Mouse (Mus musculus): ENCODE results near the gene Rgl3. TPM values are rescaled to one million over a fixed set of nuclear protein-coding genes. Genes with fewer than 3 reads are reported as not detected.

The Rgl3 gene
- total RNA-seq, 2 experiments from 2014 or later: 1.7 to 2.4 TPM

GRCm38 (mm10) chr9:21988421-21989101, 685 bp downstream of the Rgl3 start:
- intact Hi-C loops (cut with DNase I): loop anchor here (10.0 kb wide), 1 partner anchor 156 kb away; no protein-coding TSS in a partner anchor
- no peak for DNase-seq (ENCODE audit: low spot score in 2 of 2)

GRCm38 (mm10) chr9:21987592-21988342, 1.5 kb downstream of the Rgl3 start:
- intact Hi-C loops (cut with DNase I): loop anchor here (10.0 kb wide), 1 partner anchor 157 kb away; no protein-coding TSS in a partner anchor
- DNase-seq (ENCODE audit: low spot score in 2 of 2): no peak

DNA sequence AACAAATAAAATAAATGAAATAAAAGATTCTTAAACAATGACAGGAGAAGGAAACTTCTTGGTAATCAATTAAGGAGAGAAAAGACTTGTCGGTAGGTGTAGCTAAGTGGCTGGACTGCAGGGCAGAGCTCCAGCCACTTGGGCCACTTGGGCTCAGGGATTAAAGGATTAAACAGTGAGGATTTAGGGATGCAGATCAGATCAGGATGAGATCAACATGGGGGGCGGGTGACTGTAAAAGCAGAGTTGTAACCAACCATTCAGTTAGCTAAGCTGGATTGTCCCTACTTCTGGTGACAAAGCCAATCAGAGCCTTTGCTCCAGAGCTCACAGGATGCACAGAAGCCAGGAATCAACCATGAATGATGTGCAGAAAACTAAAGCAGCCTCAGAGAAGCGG, 5.3 kb downstream of the Rgl3 start:
- no peak for DNase-seq (ENCODE audit: low spot score in 2 of 2)
- intact Hi-C loops (cut with DNase I): loop anchor here (10.0 kb wide), 1 partner anchor 161 kb away; no protein-coding TSS in a partner anchor

GRCm38 (mm10) chr9:21978398-21979128, 10.7 kb downstream of the Rgl3 start:
- intact Hi-C loops (cut with DNase I): no loop called here

DNA sequence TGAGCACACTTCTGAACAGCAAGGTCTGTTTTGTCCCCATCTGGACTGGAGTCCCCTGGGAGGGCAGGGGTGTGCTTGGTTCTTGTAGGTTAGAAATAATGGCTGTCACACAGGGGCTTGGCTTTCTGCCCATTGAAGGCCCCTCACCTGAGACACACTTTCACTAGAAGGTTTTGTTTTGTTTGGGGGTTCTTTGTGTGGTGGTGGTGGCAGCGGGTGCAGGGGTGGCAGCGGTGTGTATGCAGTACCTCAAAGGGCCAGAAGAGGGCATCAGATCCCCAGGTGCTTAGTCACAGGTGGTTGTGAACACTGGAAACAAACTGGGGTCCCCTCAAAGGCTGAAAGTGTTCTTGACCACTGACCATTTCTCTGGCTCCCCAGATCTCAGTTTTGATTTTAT, 11.3 kb downstream of the Rgl3 start:
- intact Hi-C loops (cut with DNase I): no loop called here
- no peak for DNase-seq (ENCODE audit: low spot score in 2 of 2)

More at GRCm38 (mm10) chr9:21978398-21979128, 10.7 kb downstream of the Rgl3 start:
- DNase-seq (ENCODE audit: low spot score in 2 of 2): no peak

GRCm38 (mm10) chr9:21977331-21977730, 11.9 kb downstream of the Rgl3 start:
- intact Hi-C loops (cut with DNase I): no loop called here
- DNase-seq (ENCODE audit: low spot score in 2 of 2): no peak

DNA sequence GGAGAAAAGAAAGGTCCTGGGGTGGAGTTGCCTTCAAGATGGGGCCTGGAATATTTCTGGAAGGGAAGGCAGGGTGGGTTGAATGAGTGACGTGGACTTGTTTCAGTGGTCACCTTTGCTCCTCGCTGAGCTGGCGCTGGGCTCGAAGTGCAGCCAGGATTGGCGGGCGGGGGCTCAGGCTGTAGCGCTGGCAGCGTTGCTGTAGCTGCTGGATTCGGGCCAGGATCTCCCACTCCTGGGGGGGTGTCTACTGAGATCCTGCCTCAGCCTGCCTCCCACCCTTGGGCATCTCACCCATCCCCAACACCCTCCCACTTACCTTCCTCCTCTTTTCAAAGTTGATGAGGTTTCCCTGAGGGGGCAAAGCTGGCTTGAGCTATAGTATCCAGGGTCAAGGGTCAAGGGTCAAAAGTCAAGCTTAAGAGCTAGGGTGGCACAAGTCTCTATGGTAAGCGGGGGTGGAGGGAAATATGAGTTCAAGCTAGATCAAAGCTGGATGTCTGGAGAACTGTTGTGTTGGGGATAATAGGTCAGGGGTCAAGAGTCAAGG, 12.5 kb downstream of the Rgl3 start:
- intact Hi-C loops (cut with DNase I): no loop called here
- DNase-seq (ENCODE audit: low spot score in 2 of 2): no peak

- DNase-seq (ENCODE audit: low spot score in 2 of 2): no peak
- intact Hi-C loops (cut with DNase I): no loop called here
Measured at GRCm38 (mm10) chr9:21969304-21969703, 19.9 kb downstream of the Rgl3 start.

DNA sequence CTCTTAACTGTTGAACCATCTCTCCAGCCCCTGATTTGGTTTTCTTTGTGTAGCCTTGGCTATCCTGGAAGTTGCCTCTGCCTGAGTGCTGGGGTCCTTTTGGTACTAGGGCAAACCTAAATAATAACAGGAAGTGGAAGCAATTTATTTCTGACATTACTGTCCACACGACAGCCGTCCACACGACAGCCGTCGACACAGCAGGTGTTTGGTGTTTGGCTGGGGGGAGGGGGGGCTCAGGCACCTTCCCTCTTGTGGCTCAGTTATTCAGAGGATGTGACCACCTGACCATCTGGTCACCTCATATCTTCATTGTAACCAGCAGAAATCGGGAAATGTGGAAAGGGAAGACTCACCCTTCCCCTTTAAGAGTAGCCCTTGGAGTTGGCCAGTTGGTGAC, 20.4 kb downstream of the Rgl3 start:
- intact Hi-C loops (cut with DNase I): no loop called here
- no peak for DNase-seq (ENCODE audit: low spot score in 2 of 2)

DNA sequence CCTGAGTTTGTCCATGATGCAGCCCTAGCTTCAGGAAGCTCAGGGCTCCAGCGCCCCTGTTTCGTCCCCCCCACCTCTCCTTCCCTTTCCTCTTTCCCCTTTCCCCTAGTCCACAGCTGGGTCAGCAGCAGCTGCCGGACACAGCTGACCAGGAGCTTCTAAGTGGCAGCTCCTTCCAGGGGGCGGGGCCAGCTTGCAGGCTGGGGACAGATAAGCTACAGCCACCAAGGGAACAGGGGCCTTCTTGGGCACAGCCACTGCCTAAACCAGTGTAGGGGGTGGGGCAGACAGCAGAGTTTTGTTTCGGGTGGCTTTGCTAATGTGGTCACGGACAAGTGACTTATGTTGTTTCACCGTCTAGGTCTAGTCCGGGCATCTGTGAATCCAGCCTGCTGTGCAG, 25.8 kb downstream of the Rgl3 start, which contains the start of gene Epor:
Gene Epor, minus strand, starts transcription at position 90 of the 400 bp plus-strand sequence.
- intact Hi-C loops (cut with DNase I): loop anchor here (5.0 kb wide), 1 partner anchor 39 kb away; the partner anchor contains the start of genes Ccdc151 and Prkcsh
- no peak for DNase-seq (ENCODE audit: low spot score in 2 of 2)

DNA sequence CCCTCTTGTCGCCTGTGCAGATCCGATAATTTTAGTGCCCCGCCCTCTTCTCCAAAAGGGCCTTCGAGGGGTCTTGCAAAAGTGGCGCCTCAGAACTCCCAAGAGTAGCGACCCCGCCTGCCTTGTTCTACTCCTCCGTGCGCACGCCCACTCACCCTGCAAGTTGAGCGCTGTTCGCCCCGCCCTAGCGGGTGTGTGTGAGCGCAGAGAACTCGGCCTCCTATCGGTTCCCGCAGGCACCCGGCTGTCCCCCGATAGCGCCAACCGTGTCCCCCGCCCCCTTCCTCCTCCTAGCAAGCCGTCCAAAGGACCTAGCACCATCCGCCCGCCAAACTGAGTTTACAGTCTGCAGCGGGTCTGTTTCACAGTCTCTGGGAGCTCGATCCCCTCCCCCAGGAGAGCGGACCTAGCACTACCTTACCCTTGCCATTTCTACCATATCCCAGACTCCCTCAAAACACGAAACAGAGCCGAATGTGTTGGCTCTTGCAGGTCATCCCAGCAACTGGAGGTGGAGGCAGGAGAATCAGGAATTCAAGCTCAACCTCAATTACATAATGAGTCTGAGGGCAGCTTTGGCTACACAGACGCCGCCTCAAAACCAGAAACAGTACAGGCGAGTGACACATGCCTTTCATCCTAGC, 26.7 kb downstream of the Rgl3 start:
- peak; percentile 76 for DNase-seq (ENCODE audit: low spot score in 2 of 2)
- intact Hi-C loops (cut with DNase I): loop anchor here (5.0 kb wide), 1 partner anchor 40 kb away; the partner anchor contains the start of genes Ccdc151 and Prkcsh

DNA sequence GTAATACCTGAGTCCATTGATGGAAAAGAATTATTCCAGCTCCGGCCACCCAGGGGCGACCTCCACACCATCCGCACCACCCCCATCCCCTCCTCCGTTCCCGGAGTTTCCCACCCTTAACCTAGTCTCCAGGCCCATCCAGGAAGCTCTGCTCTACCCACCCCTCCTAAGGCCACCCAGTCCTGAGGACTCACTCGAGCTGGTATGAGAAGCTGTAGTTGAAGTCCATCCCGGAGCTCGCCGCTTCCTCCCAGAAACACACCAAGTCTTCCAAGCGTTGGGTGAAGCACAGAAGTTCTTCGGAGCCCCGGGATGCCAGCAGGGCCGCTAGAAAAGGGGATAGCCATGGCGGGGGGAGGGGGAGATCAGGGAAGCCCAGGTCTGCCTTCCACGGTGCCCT, 27.2 kb downstream of the Rgl3 start:
- no peak for DNase-seq (ENCODE audit: low spot score in 2 of 2)
- intact Hi-C loops (cut with DNase I): loop anchor here (5.0 kb wide), 1 partner anchor 40 kb away; the partner anchor contains the start of genes Ccdc151 and Prkcsh

DNA sequence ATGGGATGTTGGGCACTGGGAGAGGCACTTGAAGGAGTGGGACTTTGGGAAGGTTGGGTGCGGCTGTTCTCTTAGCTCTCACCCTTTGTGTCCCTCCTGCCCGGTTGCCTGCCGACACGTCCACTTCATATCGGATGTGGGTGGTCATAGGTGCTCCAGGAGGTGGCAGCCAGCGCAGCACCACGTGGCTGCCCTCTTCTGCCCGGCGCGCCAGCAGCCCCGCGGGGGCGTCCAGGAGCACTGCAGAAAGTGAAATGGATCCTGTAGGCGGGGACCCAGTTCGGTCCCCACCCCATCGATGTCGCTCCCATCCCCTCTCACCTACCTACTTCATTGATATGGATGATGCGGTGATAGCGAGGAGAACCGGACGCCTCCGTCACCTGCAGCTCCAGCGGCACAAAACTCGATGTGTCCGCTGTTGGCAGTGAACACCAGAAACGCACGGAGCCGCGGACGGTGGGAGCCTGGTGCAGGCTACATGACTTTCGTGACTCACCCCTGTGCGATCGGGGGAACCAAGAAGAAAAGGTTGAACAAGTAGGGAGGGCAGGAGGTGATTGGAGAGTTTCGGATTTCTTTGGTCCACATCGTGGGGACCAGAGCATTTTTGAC, 27.8 kb downstream of the Rgl3 start:
- DNase-seq (ENCODE audit: low spot score in 2 of 2): no peak
- intact Hi-C loops (cut with DNase I): loop anchor here (5.0 kb wide), 1 partner anchor 41 kb away; the partner anchor contains the start of genes Ccdc151 and Prkcsh

DNA sequence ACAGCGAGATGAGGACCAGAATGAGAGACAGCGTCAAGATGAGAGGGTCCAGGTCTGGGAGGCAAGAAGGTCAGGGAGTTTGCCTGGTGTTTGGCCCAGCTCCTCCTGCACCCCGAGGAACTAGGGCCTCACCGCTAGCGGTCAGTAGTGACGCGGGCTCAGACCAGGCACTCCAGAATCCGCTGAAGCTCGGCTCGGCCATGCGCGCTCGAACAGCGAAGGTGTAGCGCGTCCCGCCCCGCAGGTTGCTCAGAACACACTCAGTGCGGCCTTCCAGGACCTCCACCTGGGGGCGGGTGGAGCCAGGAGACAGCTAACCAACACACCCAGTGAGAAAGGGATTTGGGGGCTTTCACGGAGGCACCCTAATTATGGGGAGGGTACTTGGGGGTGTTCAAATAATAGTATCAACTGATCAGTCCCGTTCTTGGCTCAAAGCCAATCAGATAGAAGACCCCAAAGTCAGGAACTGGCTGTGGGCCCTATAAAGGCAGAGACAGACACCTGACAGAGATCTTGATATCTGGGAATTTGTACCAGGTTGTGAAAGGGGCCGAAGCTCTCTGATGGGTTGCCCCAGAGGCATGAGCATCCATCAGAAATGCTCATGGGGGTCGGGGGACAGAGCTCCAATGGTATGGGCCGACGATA, 28.6 kb downstream of the Rgl3 start:
- DNase-seq (ENCODE audit: low spot score in 2 of 2): no peak
- intact Hi-C loops (cut with DNase I): loop anchor here (5.0 kb wide), 1 partner anchor 42 kb away; the partner anchor contains the start of genes Ccdc151 and Prkcsh

DNA sequence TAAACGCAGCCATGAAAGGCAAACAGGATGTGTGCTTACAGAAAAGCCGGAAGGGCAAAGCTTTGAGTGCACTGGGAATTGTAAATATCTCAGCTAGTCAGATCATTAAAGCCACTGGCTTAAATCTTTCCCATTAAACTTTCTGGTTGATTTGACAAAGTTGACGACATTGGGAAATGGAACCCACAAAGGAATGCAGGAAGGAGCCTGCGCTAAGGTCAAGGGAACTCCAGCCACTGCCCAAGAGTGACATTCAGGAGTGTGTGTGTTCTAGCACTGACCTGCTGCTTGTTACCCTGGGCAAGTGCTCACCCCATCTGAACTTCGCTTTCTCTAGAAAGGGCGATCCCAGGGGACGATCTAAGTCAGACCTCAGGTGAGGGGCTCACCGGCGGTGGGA, 29.1 kb downstream of the Rgl3 start:
- no peak for DNase-seq (ENCODE audit: low spot score in 2 of 2)
- intact Hi-C loops (cut with DNase I): loop anchor here (5.0 kb wide), 1 partner anchor 42 kb away; the partner anchor contains the start of genes Ccdc151 and Prkcsh

DNA sequence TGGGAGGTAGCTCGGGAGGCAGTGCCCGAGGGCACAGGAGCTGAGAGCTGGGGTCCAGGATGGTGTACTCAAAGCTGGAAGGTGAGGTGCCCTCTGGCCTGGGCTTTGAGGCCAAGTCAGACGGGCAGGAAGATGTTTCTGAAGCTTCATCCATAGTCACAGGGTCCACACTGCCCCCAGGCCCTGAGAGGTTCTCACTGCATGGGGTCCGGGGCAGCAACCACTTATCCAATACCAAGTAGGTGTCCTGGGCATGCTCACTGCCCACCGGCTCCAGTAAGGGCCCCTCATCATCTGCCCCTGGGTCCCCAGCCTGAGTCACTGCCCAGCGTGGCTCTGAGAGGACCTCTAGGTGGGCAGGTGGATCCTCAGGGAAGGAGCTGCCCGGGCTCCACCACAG, 30.0 kb downstream of the Rgl3 start:
- no peak for DNase-seq (ENCODE audit: low spot score in 2 of 2)
- intact Hi-C loops (cut with DNase I): no loop called here

DNA sequence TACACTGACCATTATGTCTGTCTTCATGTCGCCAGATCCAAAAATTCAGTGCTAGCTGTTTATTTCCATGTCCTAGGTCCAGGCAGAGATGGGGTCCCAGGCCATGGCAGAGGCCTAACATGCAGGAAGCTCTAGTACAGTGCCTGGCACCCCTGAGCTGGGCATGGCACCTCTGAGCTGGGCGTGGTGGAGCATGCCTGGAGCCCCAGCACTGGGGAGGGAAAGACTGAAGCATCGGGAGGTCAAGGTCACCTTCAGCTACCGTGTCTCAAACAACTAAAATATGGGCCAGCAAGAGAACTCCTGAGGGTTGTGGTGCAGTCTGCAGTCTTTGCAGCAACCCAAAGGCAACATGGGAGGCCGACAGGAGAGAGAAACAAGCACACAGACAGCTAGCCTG, 30.9 kb downstream of the Rgl3 start:
- no peak for DNase-seq (ENCODE audit: low spot score in 2 of 2)
- intact Hi-C loops (cut with DNase I): no loop called here

All from left cerebral cortex, postnatal 14 days (tissue).